Mouse (Mus musculus) liver, embryonic 14.5 days (tissue): ENCODE data around the gene Diablo. TPM values are rescaled to one million over a fixed set of nuclear protein-coding genes. Genes with fewer than 3 reads are reported as not detected.

Source experiments
- ATAC-seq: fragments of 200-750 bp; cut with Nextera tagmentation; 2 replicates; pipeline ENCODE4 v1.8.0; 2017; ENCODE audit warnings: moderate number of reproducible peaks, mild to moderate bottlenecking, moderate library complexity; ENCODE audit not compliant: insufficient read depth
- DNase-seq, 3 experiments: peaks; one replicate each; pipeline ENCODE4 v3.0.0-alpha.2; 2012 to 2013; ENCODE audit warnings: low read depth in 3 of 3, low spot score in 3 of 3
- H3K27ac ChIP-seq: fragments of 300-500 bp; sonication (generic); 2 replicates; pipeline ENCODE4 v1.5.1; 2014; ENCODE audit warnings: moderate library complexity, mild to moderate bottlenecking, control low read depth, inconsistent platforms
- H3K27me3 ChIP-seq: fragments of 300-500 bp; sonication (generic); 2 replicates; pipeline ENCODE4 v1.6.1; 2014; ENCODE audit warnings: mild to moderate bottlenecking, low read length, moderate library complexity; ENCODE audit not compliant: control insufficient read depth, insufficient read depth
- H3K36me3 ChIP-seq: fragments of 300-500 bp; sonication (generic); replicated peaks from 2 replicates; pipeline ENCODE4 v1.6.1; 2014; ENCODE audit warnings: low read depth; ENCODE audit not compliant: control insufficient read depth, insufficient read depth
- H3K4me1 ChIP-seq, 2 experiments: fragments of 200-500 bp in 1 of 2; fragments of 300-500 bp in 1 of 2; sonication (generic) in 1 of 2; replicated peaks; 2 replicates each; pipeline ENCODE4 v1.6.1; 2012 to 2014; ENCODE audit warnings: antibody characterized with exemption in 1 of 2, inconsistent platforms in 1 of 2, low read length in 1 of 2; ENCODE audit not compliant: control insufficient read depth in 2 of 2, insufficient read depth in 2 of 2
- H3K4me2 ChIP-seq: fragments of 300-500 bp; sonication (generic); 2 replicates; pipeline ENCODE4 v1.6.1; 2014; ENCODE audit warnings: low read depth, mild to moderate bottlenecking, control low read depth, moderate library complexity
- H3K4me3 ChIP-seq, 2 experiments: fragments of 200-500 bp in 1 of 2; fragments of 300-500 bp in 1 of 2; sonication (generic) in 1 of 2; 2 replicates each; pipeline ENCODE4 v1.5.1; 2012 to 2014; ENCODE audit warnings: low read depth in 2 of 2, low read length in 2 of 2, mild to moderate bottlenecking in 2 of 2, control low read depth in 1 of 2, inconsistent platforms in 1 of 2, moderate library complexity in 1 of 2; ENCODE audit not compliant: insufficient read depth in 1 of 2
- H3K9ac ChIP-seq: fragments of 300-500 bp; sonication (generic); replicated peaks from 2 replicates; pipeline ENCODE4 v1.6.1; 2014; ENCODE audit warnings: mild to moderate bottlenecking, control low read depth, moderate library complexity
- H3K9me3 ChIP-seq: fragments of 300-500 bp; sonication (generic); 2 replicates; pipeline ENCODE4 v1.6.1; 2016; ENCODE audit warnings: low read length, mixed read lengths; ENCODE audit not compliant: control insufficient read depth
- CTCF ChIP-seq: IDR thresholded peaks from 2 replicates; pipeline ENCODE4 v1.5.1; 2016; ENCODE audit warnings: antibody characterized with exemption, low read depth, control low read depth
- EP300 ChIP-seq: IDR thresholded peaks from 2 replicates; pipeline ENCODE4 v1.6.1; 2016; ENCODE audit warnings: antibody characterized with exemption, low read depth
- WGBS: fragments of 180-500 bp; shearing (Covaris S2); extraction: QIAGEN DNeasy Blood & Tissue Kit; methylation state at CpG from one replicate; pipeline ENCODE4 v1.1.7; 2014; ENCODE audit not compliant: insufficient replicate concordance; 5-methylcytosine and 5-hydroxymethylcytosine counted together
- polyA plus RNA-seq, 2 experiments: library from polyadenylated mRNA; depleted of rRNA in 1 of 2; stranded (reverse) in 1 of 2; unstranded in 1 of 2; fragments of >200 nt; fragmentation: Nextera tagmentation in 1 of 2; extraction: Ambion mirVana in 1 of 2; gene quantifications; 2 replicates each; pipeline versions ENCODE4 v1.2.1 to v1.2.3; 2012 to 2014

The Diablo gene
- polyA plus RNA-seq, 2 experiments, result 35.4 to 55.9 TPM

DNA sequence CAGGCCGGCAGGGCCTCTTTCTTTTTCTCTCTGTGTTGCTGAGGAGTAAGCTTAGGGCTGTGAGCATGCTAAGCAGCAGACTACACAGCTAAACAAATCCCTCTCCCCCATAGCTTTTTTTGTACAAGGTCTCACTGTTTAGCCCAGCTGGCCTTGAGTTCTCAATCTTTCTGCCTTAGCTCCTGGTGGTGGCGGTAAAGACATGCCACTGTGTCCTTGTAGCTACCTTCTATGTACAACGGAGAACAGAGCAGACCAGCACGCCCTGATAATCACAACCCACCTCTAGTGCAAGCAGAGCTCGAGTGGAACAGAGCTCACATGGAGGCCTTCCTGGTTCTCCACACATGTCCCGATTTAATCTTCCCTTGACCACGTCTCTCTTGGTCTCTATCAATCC is 4.7 kb upstream of the Diablo start:
- Histone ChIP-seq H3K4me1 (peaks cover 4 to 5% of the 10 kb centered on the region in 2 experiments; a peak in 3 of 4 replicates), H3K9me3 (no peaks in the 10 kb centered on the region), H3K27ac (no peak overlapping the region), H3K9ac (no peak overlapping the region), H3K4me2 (no peak overlapping the region), H3K27me3 (no peaks in the 10 kb centered on the region), H3K36me3 (peaks cover 17% of the 10 kb centered on the region), H3K4me3 (no peak overlapping the region)
- DNase-seq, result no peak
- TF ChIP-seq EP300, result no peak
- no peak for TF ChIP-seq CTCF
- WGBS, result 68% methylated on average over 7 of the region's 7 CpGs
- no peak for ATAC-seq

DNA sequence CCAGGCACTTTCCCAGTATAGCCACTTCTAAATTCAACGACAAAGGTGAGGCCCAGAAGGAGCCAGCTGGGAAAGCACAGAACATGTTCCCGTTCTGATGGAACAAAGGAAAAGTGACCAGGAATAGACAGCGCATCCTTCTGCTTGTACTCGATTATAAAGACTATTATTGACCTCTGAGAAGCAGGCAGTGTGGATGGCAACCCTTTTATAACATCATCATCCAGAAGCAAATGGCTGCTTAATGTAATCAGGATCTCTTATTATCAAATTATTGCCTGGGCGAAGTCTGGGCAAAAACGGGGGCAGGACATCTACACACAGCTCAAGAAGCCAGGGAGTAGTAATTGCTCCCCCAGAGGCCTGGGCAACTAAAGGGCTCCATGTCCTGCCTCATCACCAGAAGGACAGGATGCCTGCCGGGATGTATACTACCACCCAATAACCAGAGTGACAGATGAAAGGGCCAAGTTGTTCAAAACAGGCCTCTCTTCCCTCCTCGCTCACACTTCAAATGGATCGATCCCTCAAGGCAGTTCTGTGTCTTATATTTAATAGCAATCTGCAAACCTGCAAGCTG is 2.0 kb upstream of the Diablo start:
- H3K4me2 ChIP-seq, result no peak overlapping the region
- H3K9ac ChIP-seq, result no peak overlapping the region
- H3K36me3 ChIP-seq, result peaks cover 4% of the 10 kb centered on the region; the same call in 1 of the 2 replicates
- H3K27me3 ChIP-seq, result no peaks in the 10 kb centered on the region
- 80% methylated on average over 9 of the region's 9 CpGs for WGBS
- H3K9me3 ChIP-seq, result no peaks in the 10 kb centered on the region
- no peak overlapping the region for H3K4me3 ChIP-seq
- no peak overlapping the region for H3K27ac ChIP-seq
- DNase-seq, result no peak
- TF ChIP-seq CTCF (no peak), EP300 (no peak)
- ATAC-seq, result no peak
- H3K4me1 ChIP-seq, result peaks cover 10 to 11% of the 10 kb centered on the region in 2 experiments

DNA sequence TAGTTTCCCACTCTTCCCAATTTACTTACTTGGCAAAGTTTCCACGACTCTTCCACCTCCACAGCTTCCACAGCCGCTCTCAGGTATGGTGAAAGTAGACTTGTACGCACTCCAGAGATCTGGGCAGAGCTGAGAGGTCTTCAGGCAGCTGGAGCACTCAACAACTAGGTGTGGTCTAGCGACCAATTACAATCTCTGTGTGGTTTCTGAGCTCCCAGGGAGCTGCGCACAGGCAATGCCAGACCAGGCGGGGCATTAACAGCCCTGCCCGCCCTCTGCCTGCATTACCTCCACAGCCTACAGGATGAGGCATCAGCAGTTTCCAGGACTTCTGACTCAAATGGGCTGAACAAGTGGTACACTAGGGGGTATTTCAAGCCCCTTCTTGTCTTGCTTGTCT is 1.3 kb upstream of the Diablo start, which contains the start of gene Gm49027:
Gene Gm49027 (minus strand): TSS at position 208 of the 400 bp plus-strand sequence.
- peak within 1 kb of the TSS; percentile 97 for H3K4me2 ChIP-seq
- H3K36me3 ChIP-seq, result peaks cover 3% of the 10 kb centered on the region; the same call in 1 of the 2 replicates
- TF ChIP-seq CTCF, result no peak
- TF ChIP-seq EP300, result no peak
- H3K9ac ChIP-seq, result 0 out of 2 replicates have a peak within 1 kb of the TSS, but pooled peaks have one; percentile 15
- peaks cover 10 to 11% of the 10 kb centered on the region in 2 experiments for H3K4me1 ChIP-seq
- 56% methylated on average over 7 of the region's 7 CpGs for WGBS
- no peaks in the 10 kb centered on the region for H3K27me3 ChIP-seq
- ATAC-seq (no peak), DNase-seq (no peak)
- no peak within 1 kb of the TSS for H3K27ac ChIP-seq
- no peaks in the 10 kb centered on the region for H3K9me3 ChIP-seq
- peak within 1 kb of the TSS; percentile 71 to 74 for H3K4me3 ChIP-seq

DNA sequence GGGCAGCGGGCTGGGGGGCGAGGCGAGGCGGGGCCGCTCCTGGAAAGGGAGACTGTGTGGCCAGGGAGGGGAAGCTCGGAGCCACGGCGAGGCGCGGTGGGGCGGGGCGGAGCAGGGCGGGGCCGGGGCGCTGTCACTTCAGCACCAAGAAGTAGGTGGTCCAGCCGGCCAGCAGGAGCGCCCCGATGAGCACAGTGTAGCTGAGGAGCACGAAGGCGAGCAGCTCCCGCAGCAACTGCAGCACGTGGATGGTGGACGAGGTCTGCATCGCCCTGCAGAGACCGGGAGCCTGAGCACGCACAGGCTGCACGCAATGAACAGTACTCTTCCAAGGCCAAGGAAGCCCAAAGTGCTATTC is 396 bp upstream of the Diablo start:
- Histone ChIP-seq H3K9ac (0 out of 2 replicates have a peak overlapping the region, but pooled peaks have one; percentile 15), H3K27ac (no peak overlapping the region), H3K4me1 (peaks cover 10 to 11% of the 10 kb centered on the region in 2 experiments), H3K27me3 (no peaks in the 10 kb centered on the region), H3K4me2 (peak overlapping the region; percentile 97), H3K9me3 (no peaks in the 10 kb centered on the region), H3K4me3 (peak overlapping the region; percentile 71 to 74), H3K36me3 (peaks cover 3% of the 10 kb centered on the region; the same call in 1 of the 2 replicates)
- no peak for DNase-seq
- TF ChIP-seq EP300, result no peak
- peak; percentile 49 for TF ChIP-seq CTCF
- peak; percentile 92 for ATAC-seq
- under 1% methylated on average over 27 of the region's 27 CpGs for WGBS

DNA sequence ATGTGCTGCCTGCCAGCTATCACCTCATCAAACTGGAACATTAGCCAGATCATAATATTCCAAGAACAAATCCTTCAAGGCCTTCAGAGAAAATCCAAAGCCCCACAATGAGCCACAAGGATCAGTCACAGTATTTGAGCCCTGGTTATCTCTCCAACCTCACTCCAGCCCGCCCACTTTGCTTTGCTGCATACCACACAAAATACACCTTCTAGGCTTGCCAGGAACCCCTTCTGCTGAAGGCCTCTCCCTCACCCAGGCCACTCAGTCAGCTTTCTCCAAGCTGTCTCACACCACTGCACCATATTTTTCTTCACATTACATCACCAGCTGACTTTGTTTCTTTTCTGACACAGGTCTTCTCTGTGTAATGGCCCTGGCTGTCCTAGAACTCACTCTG is 1.8 kb downstream of the Diablo start:
- Histone ChIP-seq H3K4me3 (no peak overlapping the region; a peak in 1 of 4 replicates), H3K36me3 (peaks cover 5% of the 10 kb centered on the region; the same call in 1 of the 2 replicates), H3K27me3 (no peaks in the 10 kb centered on the region), H3K9ac (no peak overlapping the region; the same call in 1 of the 2 replicates), H3K9me3 (no peaks in the 10 kb centered on the region), H3K4me2 (peak overlapping the region; percentile 97), H3K27ac (no peak overlapping the region), H3K4me1 (peaks cover 10 to 11% of the 10 kb centered on the region in 2 experiments)
- TF ChIP-seq CTCF (no peak), EP300 (no peak)
- WGBS, result 38% methylated on average over 1 of the region's 1 CpGs
- ATAC-seq (no peak), DNase-seq (no peak)
